Comparison of ENCODE assay signal across 8 mouse cellular contexts in genomic region chr8:94036541-94036940, GRCm38 (mm10). TPM values are rescaled to one million over a fixed set of nuclear protein-coding genes. Genes with fewer than 3 reads are reported as not detected.
DNase-seq lines count a peak whose midpoint lies in the region; ATAC-seq and TF ChIP-seq lines count a peak whose summit lies in the region.
"Not testable (repeated sequence)": the region's sequence is repeated elsewhere in the genome, so short reads cannot be mapped to it uniquely, and the experiment has no call there.

No protein-coding gene starts in this region.

- peak overlapping the region; percentile 87 for H3K27ac ChIP-seq in gastrocnemius, adult 2 months

- DNase-seq in ZHBTc4 (ENCODE audit: low read depth, low spot score) = peak; percentile 90
- peak; percentile 63 for DNase-seq in gastrocnemius, adult 2 months
- peak; percentile 61 to 68 for DNase-seq in left cerebral cortex, postnatal 36 days (ENCODE audit: low spot score in 2 of 2)
- DNase-seq in right cerebral cortex, postnatal 25 days = peak; percentile 59
- peak; percentile 42 to 47 for DNase-seq in urinary bladder, postnatal 36 days (ENCODE audit: low spot score in 2 of 2)

- not testable (repeated sequence) for TF ChIP-seq CTCF in gastrocnemius, adult 2 months (IDR thresholded peaks at IDR 0.05)

- peak overlapping the region; percentile 87 for H3K4me3 ChIP-seq in gastrocnemius, adult 2 months

- peak; percentile 45 for ATAC-seq in common myeloid progenitor, adult 5-6 weeks (replicated peaks; ENCODE audit: low read depth, poor library complexity, severe bottlenecking)
- peak; percentile 44 for ATAC-seq in inflammation-experienced regulatory T-cells, adult 6 months
- peak; percentile 61 for ATAC-seq in megakaryocyte-erythroid progenitor cell, adult 5-6 weeks (replicated peaks; ENCODE audit: low FRiP score, low TSS enrichment, poor library complexity, severe bottlenecking)

- intact Hi-C loops in gastrocnemius, adult 2 months (cut with DNase I); left cerebral cortex, postnatal 36 days (cut with DNase I): not testable (repeated sequence)

RNA-seq across cellular contexts. Expression of gene Nudt21, which starts 0.3 kb away (rescaled TPM):
- total RNA-seq in common myeloid progenitor, adult 5-6 weeks (2017) = 66.5 and 103 TPM in 2 replicates
- total RNA-seq in gastrocnemius, adult 2 months (2021) = 10 to 100 TPM in 1 of 2 experiments, 1 to 10 TPM in 1; 8.0 to 15.0 TPM
- polyA plus RNA-seq in inflammation-experienced regulatory T-cells, adult 6 months (2017; shearing (Covaris generic)) = 100 to 1,000 TPM in 1 of 3 experiments, 10 to 100 TPM in 2; 60.1 to 163 (median 82.0) TPM
- 10 to 100 TPM; 41.3 to 54.3 TPM for total RNA-seq in left cerebral cortex, postnatal 36 days (2021)
- total RNA-seq in megakaryocyte-erythroid progenitor cell, adult 5-6 weeks (2014; fragmentation: Nextera tagmentation) = 122 and 145 TPM in 2 replicates
- total RNA-seq in megakaryocyte-erythroid progenitor cell, adult 5-6 weeks (2017) = 68.2 and 81.4 TPM in 2 replicates

RNA-seq across cellular contexts. Expression of gene Ogfod1, which starts 0.5 kb away (rescaled TPM):
- 12.5 and 16.8 TPM in 2 replicates for total RNA-seq in common myeloid progenitor, adult 5-6 weeks (2017)
- 10 to 100 TPM; 23.0 to 27.4 TPM for total RNA-seq in gastrocnemius, adult 2 months (2021)
- polyA plus RNA-seq in inflammation-experienced regulatory T-cells, adult 6 months (2017; shearing (Covaris generic)) = 10 to 100 TPM; 16.7 to 23.2 (median 22.4) TPM
- total RNA-seq in left cerebral cortex, postnatal 36 days (2021) = 100 to 1,000 TPM; 100 to 102 TPM
- total RNA-seq in megakaryocyte-erythroid progenitor cell, adult 5-6 weeks (2014; fragmentation: Nextera tagmentation) = 17.2 and 19.0 TPM in 2 replicates
- total RNA-seq in megakaryocyte-erythroid progenitor cell, adult 5-6 weeks (2017) = 8.4 and 11.3 TPM in 2 replicates

RNA-seq across cellular contexts. Expression of gene Amfr, which starts 23.9 kb away (rescaled TPM):
- total RNA-seq in common myeloid progenitor, adult 5-6 weeks (2017) = 60.7 and 88.1 TPM in 2 replicates
- 100 to 1,000 TPM in 1 of 2 experiments, 10 to 100 TPM in 1; 97.5 to 101 TPM for total RNA-seq in gastrocnemius, adult 2 months (2021)
- 10 to 100 TPM; 20.3 to 38.5 (median 38.0) TPM for polyA plus RNA-seq in inflammation-experienced regulatory T-cells, adult 6 months (2017; shearing (Covaris generic))
- total RNA-seq in left cerebral cortex, postnatal 36 days (2021) = 100 to 1,000 TPM; 111 to 123 TPM
- 62.9 and 64.6 TPM in 2 replicates for total RNA-seq in megakaryocyte-erythroid progenitor cell, adult 5-6 weeks (2014; fragmentation: Nextera tagmentation)
- 89.4 and 214 TPM in 2 replicates for total RNA-seq in megakaryocyte-erythroid progenitor cell, adult 5-6 weeks (2017)

Comparison
In these comparisons a context has a peak if more than half of its experiments do, and no peak if none do; other contexts are left out.
1. Peak in every context shown above with its lines: DNase-seq, ATAC-seq, H3K4me3 ChIP-seq and H3K27ac ChIP-seq.